Mouse (Mus musculus) midbrain, postnatal 0 days (tissue): ENCODE measurements around the gene Rabep1. TPM values are rescaled to one million over a fixed set of nuclear protein-coding genes. Genes with fewer than 3 reads are reported as not detected.

Experiments
- ATAC-seq: fragments of 200-750 bp; cut with Nextera tagmentation; 2 replicates; pipeline ENCODE4 v1.8.0; 2017; ENCODE audit warnings: moderate number of reproducible peaks, mild to moderate bottlenecking, moderate TSS enrichment, moderate library complexity; ENCODE audit not compliant: low FRiP score
- DNase-seq: peaks from one replicate; pipeline ENCODE4 v3.0.0-alpha.2; 2015; ENCODE audit warnings: low spot score
- H3K27ac ChIP-seq: fragments of 300-500 bp; sonication (generic); 2 replicates; pipeline ENCODE4 v1.5.1; 2014; ENCODE audit warnings: low read depth, mild to moderate bottlenecking, low read length, mixed read lengths
- H3K27me3 ChIP-seq: fragments of 300-500 bp; sonication (generic); 2 replicates; pipeline ENCODE4 v1.6.1; 2014; ENCODE audit warnings: low read length, control low read depth, mixed read lengths; ENCODE audit not compliant: insufficient read depth
- H3K36me3 ChIP-seq: fragments of 300-500 bp; sonication (generic); 2 replicates; pipeline ENCODE4 v1.6.1; 2014; ENCODE audit warnings: low read length, control low read depth, mixed read lengths; ENCODE audit not compliant: insufficient read depth
- H3K4me1 ChIP-seq: fragments of 300-500 bp; sonication (generic); 2 replicates; pipeline ENCODE4 v1.6.1; 2014; ENCODE audit warnings: mild to moderate bottlenecking, control low read depth, antibody characterized with exemption, low read length, mixed read lengths; ENCODE audit not compliant: insufficient read depth
- H3K4me2 ChIP-seq: fragments of 300-500 bp; sonication (generic); 2 replicates; pipeline ENCODE4 v1.6.1; 2014; ENCODE audit warnings: low read depth, mild to moderate bottlenecking, low read length, mixed read lengths; ENCODE audit not compliant: poor library complexity, severe bottlenecking
- H3K4me3 ChIP-seq: fragments of 300-500 bp; sonication (generic); 2 replicates; pipeline ENCODE4 v1.5.1; 2014; ENCODE audit warnings: low read depth, mild to moderate bottlenecking, low read length, moderate library complexity
- H3K9ac ChIP-seq: fragments of 300-500 bp; sonication (generic); replicated peaks from 2 replicates; pipeline ENCODE4 v1.6.1; 2014; ENCODE audit warnings: mild to moderate bottlenecking, low read length, moderate library complexity, mixed read lengths; ENCODE audit not compliant: poor library complexity, severe bottlenecking
- H3K9me3 ChIP-seq: fragments of 300-500 bp; sonication (generic); 2 replicates; pipeline ENCODE4 v1.6.1; 2016; ENCODE audit warnings: low read length, control low read depth
- CTCF ChIP-seq: IDR thresholded peaks from 2 replicates; pipeline ENCODE4 v1.5.1; 2016; ENCODE audit warnings: antibody characterized with exemption, mild to moderate bottlenecking
- WGBS: fragments of 180-500 bp; shearing (Covaris S2); extraction: QIAGEN DNeasy Blood & Tissue Kit; methylation state at CpG from one replicate; pipeline ENCODE4 v1.1.7; 2014; 5-methylcytosine and 5-hydroxymethylcytosine counted together
- polyA plus RNA-seq: library from polyadenylated mRNA; unstranded; fragments of >200 nt; fragmentation: Nextera tagmentation; extraction: Ambion mirVana; gene quantifications from 2 replicates; pipeline ENCODE4 v1.2.1, GENCODE M21; 2015
- total RNA-seq: library from RNA; depleted of rRNA; stranded (reverse); fragments of >200 nt; gene quantifications from 2 replicates; pipeline ENCODE4 v1.2.3, GENCODE M21; 2014

The Rabep1 gene
- total and polyA plus RNA-seq, 2 experiments from 2014 or later, result 66.4 to 116 TPM

DNA sequence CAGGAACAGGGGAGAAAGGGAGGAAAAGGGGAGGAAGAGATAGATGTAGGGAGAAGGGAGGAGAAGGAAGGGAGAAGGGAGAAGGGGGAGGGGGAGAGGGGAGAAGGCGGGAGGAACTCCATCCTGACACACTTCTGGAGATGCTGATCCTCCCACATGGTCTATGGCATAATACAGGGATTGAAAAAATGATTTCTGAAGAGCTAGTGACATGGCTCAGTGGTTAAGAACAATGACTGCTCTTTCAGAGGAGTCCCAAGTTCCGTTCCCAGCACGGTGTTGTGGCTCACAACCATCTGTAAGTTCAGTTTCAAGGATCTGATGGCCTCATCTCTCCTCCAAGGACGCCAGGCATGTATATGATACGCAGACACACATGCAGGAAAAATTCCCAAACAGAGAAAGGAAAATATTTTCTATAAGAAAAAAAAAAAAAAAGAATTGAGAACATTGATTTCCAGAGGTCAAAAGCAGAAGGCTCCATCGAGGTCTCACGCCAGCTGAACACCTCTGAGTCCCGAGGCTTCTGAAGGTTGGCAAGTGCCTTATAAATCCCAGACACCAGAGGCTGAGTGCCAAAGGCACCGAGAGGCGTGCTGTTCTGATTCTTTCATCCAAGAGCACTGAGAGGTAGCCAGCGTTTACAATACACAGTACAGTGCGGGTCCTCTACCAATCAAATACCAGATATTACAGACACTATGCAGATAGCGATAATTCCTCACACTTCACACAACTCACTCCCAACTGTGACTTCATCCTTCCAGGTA is 32.9 kb upstream of the Rabep1 start:
- DNase-seq (peak; percentile 23), ATAC-seq (no peak)
- Histone ChIP-seq H3K4me3 (no peak overlapping the region), H3K9ac (no peak overlapping the region), H3K36me3 (no peaks in the 10 kb centered on the region), H3K4me2 (no peak overlapping the region), H3K27me3 (no peaks in the 10 kb centered on the region), H3K27ac (no peak overlapping the region), H3K4me1 (no peaks in the 10 kb centered on the region), H3K9me3 (no peaks in the 10 kb centered on the region)
- 70% methylated on average over 13 of the region's 13 CpGs for WGBS
- TF ChIP-seq CTCF, result no peak

DNA sequence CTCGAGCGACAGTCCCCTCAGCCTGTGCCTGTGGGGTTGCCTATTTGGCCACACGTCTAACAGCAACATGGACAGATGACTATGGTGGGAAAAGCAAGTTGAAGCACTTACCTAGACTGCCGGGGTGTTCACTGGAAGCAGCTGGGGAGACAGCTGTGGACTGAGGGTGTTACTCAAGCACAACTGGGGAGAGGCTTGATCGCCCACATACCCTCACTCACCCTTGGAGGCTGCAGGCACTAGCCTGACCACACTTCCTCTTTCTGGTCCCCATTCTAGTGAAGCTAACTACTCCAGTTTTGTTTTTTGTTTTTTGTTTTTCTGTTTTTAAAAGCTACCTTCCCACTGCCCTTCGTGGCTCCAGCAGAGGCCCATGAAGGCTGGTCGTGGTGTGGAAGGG is 32.2 kb upstream of the Rabep1 start, which contains the start of gene Scimp:
Scimp (minus strand) TSS at position 222 of the 400 bp plus-strand sequence.
- H3K9ac ChIP-seq, result no peak within 1 kb of the TSS
- H3K27me3 ChIP-seq, result no peaks in the 10 kb centered on the region
- no peaks in the 10 kb centered on the region for H3K36me3 ChIP-seq
- H3K9me3 ChIP-seq, result no peaks in the 10 kb centered on the region
- no peaks in the 10 kb centered on the region for H3K4me1 ChIP-seq
- DNase-seq (no peak), ATAC-seq (no peak)
- WGBS, result 78% methylated on average over 7 of the region's 7 CpGs
- no peak for TF ChIP-seq CTCF
- H3K4me3 ChIP-seq, result no peak within 1 kb of the TSS
- H3K4me2 ChIP-seq, result no peak within 1 kb of the TSS
- no peak within 1 kb of the TSS for H3K27ac ChIP-seq

DNA sequence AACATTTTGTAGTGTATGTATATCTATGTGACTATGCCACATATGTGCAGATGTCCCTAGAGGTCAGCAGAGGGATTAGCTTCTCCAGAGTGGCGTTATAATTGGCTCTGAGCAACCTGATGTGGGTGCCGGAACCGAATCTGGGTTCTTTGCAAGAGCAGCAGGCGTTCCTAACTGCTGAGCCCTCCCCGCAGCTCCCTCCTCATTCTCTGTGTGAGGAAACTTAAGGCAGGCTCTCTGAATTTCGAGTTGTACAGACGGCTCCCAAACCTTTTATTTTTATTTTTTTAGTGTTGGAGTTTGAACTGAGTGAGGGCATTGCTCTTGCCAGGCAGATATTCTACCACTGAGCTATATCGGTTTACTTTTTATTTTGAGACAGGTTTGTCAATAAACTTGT is 29.5 kb upstream of the Rabep1 start:
- Histone ChIP-seq H3K27ac (no peak overlapping the region), H3K4me2 (no peak overlapping the region), H3K9me3 (no peaks in the 10 kb centered on the region), H3K4me1 (no peaks in the 10 kb centered on the region), H3K36me3 (no peaks in the 10 kb centered on the region), H3K4me3 (no peak overlapping the region), H3K9ac (no peak overlapping the region), H3K27me3 (no peaks in the 10 kb centered on the region)
- ATAC-seq (no peak), DNase-seq (no peak)
- no peak for TF ChIP-seq CTCF
- 81% methylated on average over 8 of the region's 8 CpGs for WGBS

- H3K9ac ChIP-seq, result no peak overlapping the region
- H3K27me3 ChIP-seq, result no peaks in the 10 kb centered on the region
- DNase-seq, result peak; percentile 77
- peak; percentile 87 for TF ChIP-seq CTCF
- WGBS, result 24% methylated on average over 6 of the region's 6 CpGs
- no peaks in the 10 kb centered on the region for H3K36me3 ChIP-seq
- H3K9me3 ChIP-seq, result no peaks in the 10 kb centered on the region
- H3K4me2 ChIP-seq, result no peak overlapping the region
- no peak for ATAC-seq
- no peak overlapping the region for H3K27ac ChIP-seq
- no peak overlapping the region for H3K4me3 ChIP-seq
- no peaks in the 10 kb centered on the region for H3K4me1 ChIP-seq
Observed at GRCm38 (mm10) chr11:70815498-70816078, 29.0 kb upstream of the Rabep1 start.

- 82% methylated on average over 4 of the region's 4 CpGs for WGBS
- Histone ChIP-seq H3K36me3 (no peaks in the 10 kb centered on the region), H3K4me1 (no peaks in the 10 kb centered on the region), H3K4me2 (no peak overlapping the region), H3K4me3 (no peak overlapping the region), H3K9ac (no peak overlapping the region), H3K27ac (no peak overlapping the region), H3K27me3 (no peaks in the 10 kb centered on the region), H3K9me3 (no peaks in the 10 kb centered on the region)
- TF ChIP-seq CTCF, result no peak
- ATAC-seq (no peak), DNase-seq (no peak)
Observed at GRCm38 (mm10) chr11:70816770-70817169, 27.8 kb upstream of the Rabep1 start.

DNA sequence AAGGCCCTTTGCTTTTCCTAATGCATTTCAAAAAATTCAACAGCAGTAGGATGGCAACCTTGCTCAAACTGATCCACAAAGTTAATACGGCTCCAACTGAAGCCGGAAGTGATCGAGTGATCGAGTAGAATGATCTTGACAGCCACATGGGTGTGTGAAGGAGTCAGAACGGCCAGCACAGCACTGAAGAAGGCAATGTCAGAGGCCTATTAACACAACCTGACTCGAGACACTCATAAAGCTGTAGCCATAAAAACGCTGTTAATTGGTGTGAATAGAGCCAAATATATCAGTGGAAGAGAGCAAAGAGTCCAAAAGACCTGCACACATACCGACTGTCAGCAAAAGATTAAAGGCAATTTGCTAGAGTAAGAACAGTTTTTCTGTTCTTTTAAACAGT is 24.5 kb upstream of the Rabep1 start:
- no peak for DNase-seq
- 87% methylated on average over 8 of the region's 8 CpGs for WGBS

More for the DNA sequence above, 24.5 kb upstream of the Rabep1 start:
- Histone ChIP-seq H3K9ac (no peak overlapping the region), H3K27me3 (no peaks in the 10 kb centered on the region), H3K9me3 (no peaks in the 10 kb centered on the region), H3K27ac (no peak overlapping the region), H3K4me3 (no peak overlapping the region), H3K4me1 (no peaks in the 10 kb centered on the region), H3K36me3 (no peaks in the 10 kb centered on the region), H3K4me2 (no peak overlapping the region)
- TF ChIP-seq CTCF, result no peak
- no peak for ATAC-seq
